Mouse (Mus musculus) adrenal gland (tissue): Measurements from ENCODE around the gene 4632433K11Rik.

ENCODE experiments used
- intact Hi-C: fragments of 180-260 bp; cut with DNase I; formaldehyde crosslinking; loops from one replicate; pipeline ENCODE4 v1.15.1; 2025

4632433K11Rik gene

DNA sequence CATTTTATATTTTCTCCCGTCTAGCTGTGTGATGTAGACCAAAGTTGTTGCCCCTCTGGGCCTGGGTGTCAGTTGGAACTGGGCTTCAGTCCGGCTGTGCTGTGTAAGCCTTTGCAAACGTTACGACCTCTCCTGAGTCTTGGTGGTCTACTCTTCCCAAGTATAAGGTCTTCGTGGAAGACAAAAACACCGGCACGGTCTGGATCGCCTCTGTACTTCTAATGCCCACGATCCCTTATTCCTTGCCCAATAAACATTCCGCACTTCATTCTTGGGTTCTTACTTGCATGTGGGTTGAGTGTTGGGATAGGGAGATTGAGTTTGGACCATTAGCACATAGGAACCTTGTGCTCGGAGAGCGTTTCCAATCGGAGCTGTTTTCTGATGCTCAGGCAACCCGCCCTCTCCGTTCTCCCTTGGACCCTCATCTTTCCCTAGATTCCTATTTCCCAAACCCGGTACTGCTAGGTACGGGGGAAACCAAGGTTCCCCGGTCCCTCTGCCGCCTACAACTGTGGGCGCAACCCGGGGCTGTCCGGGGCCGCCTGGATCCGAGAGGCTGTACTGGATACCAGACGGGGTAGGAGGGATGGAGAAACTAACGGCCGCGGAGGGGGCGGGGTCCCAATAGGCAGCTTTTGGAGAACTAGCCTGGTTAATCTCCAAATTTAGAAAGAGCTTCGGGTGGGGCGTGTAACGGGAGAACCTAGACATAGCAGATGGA is 19.7 kb downstream of the 4632433K11Rik start:
- intact Hi-C loops, result loop anchor here (5.0 kb wide), 1 partner anchor 56 kb away; the partner anchor contains the start of gene Zfp579

DNA sequence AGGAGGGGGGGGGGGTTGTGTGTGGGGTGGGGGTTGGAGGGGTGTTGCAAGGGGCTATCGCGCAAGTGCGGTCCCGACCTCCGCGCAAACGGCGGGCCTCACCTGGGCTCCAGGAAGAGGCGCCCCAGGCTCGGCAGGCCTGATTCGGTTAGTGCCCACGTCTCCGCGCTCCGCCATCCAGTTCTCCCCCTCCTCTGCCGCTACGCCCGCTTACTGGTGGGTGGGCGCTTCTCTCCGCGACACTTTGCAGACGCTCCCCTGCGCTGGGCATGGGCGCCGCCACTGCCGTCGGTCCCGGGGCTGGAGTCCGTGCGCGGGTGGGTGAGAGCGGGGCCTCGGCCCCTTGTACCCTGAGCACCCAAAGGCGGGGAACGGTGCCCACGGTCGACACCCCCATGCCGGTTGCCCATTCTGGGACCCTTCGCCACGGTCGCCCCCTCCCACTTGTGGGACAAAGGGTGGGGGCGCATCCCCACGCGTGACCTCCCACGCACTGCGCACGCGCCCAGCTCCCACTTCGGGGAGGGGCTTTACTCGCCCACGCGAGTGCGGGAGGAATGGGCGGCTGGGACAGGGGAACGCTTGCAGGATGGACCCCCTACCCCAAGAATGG is 22.8 kb downstream of the 4632433K11Rik start:
- intact Hi-C loops, result no loop called here

DNA sequence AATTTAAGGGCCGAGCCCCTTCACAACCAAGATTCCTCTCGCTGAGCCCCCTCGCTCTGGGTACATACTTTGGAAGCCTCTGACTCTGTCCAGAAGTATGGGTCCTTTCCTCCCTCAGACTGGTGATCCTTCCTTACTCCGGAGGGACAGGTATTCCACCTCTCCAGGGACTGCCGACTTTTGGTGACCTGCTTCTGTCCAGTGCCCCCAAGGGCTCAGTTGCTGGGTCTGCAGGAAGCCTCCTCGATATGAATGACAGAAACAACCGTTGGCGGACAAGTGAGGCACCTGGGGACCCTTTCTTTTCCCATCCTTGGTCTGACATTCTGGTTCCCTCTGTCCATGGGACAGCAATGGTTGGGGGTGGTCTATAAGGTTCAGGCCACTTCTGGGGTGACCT is 23.5 kb downstream of the 4632433K11Rik start:
- intact Hi-C loops, result no loop called here

DNA sequence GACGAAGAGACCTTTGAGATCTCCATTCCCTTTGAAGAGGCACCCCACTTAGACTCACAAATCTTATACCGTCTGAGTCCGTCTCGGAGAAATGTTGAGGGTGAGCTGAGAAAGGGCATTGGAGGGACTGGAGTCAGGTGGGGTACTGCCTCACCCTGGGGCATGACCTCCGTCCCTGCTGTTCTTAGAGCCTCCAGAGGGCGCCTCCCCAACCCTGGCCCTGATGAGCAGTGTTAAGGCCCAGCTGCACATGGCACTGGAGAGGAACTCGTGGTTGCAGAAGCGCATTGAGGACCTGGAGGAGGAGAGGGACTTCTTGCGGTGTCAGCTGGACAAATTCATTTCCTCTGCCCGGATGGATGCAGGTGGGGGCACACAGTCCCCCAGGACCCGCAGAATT is 23.9 kb downstream of the 4632433K11Rik start:
- intact Hi-C loops, result no loop called here

DNA sequence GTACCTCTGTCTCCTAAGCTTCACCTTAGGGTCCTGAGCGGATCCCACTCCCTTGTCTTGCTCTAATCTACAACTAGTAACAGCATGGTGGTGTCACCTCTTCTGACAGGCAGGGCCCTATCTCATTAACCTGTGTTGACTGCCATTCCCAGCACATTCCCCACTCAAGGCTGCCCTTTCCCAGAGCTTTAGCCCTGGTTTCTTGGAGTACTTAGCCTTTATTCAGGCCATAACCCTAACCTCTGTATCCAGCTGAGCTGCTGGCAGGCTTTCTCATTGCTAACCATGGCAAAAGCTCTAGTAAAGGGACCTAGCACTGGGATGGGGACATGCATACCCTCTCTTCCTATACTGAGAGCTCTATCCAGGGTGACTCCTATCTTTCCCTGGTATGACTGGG is 24.7 kb downstream of the 4632433K11Rik start:
- intact Hi-C loops, result no loop called here

DNA sequence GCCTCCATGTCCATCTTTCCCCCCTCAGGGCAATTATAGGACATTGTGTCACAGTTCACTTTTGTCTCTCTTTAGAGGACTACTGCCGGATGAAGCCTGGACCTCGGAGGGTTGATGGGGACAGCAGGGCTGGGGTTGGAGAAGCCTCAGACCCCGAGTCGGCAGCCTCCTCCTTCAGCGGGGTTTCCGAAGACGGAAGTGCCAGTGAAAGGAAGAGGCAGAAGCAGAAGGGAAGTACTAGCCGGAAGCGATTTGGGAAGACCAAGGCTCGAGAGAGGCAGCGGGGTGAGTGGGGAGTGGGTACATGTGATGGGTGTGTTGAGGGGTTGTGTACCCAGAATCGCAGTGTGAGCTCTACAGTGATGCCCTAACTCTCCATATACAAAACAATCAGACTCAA is 25.5 kb downstream of the 4632433K11Rik start:
- intact Hi-C loops, result no loop called here

DNA sequence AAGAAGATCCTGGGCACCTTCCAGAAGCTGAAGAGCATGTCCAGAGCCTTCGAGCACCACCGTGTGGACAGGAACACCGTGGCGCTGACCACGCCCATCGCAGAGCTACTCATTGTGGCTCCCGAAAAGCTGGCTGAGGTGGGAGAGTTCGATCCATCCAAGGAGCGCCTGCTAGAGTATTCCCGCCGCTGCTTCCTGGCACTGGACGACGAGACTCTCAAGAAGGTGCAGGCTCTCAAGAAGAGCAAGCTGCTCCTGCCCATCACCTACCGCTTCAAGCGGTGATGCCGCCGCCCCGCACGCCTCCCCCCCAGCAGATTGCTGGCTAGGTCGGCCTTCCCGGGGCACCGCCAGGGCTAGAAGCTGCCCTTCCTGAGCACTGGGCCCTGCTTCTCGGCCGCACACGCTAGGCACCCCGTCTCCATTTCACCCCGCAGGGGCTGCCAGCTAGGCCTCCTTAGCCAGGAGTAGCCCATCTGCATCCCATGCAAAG is 26.4 kb downstream of the 4632433K11Rik start:
- intact Hi-C loops, result no loop called here

DNA sequence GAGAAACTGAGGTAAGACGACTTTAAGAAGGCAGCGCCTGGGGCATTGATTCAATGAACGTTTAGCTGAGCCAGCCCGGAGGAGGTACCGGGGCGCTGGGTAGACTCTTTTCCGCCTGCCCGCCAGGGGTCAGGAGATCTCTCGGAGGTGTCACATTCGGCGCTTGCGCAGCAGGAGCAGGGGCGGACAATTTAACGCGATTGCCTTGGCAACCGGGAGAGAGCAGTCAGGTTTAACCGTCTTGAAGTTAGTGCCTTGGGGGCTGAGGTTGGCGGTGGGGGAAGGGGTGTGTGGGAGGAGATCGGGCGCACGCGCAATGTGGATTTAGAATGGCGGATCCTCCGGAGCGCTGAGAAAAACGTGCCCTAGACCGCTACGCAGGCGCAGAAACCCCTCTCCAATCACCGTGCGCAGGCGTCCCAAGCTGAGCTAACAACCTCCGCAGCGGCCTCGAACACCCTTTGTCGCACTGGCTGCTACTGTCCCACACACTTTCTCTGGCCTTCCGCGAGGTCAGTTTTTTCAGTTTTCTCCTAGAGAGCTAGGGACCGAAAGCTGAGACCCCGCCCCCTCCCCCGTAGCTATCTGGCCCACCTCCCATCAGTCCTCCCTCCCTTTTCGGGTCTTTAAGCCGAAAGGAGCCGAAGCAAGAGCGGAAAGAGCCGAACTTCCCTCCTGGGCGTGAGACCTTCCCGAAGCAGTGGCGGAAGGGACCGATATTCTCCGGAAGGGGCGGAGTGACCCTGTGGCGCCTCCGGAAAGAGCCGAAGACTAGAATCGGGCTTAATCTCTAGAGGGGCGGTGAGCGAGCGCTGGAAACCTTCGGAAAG is 27.2 kb downstream of the 4632433K11Rik start:
- intact Hi-C loops, result no loop called here

DNA sequence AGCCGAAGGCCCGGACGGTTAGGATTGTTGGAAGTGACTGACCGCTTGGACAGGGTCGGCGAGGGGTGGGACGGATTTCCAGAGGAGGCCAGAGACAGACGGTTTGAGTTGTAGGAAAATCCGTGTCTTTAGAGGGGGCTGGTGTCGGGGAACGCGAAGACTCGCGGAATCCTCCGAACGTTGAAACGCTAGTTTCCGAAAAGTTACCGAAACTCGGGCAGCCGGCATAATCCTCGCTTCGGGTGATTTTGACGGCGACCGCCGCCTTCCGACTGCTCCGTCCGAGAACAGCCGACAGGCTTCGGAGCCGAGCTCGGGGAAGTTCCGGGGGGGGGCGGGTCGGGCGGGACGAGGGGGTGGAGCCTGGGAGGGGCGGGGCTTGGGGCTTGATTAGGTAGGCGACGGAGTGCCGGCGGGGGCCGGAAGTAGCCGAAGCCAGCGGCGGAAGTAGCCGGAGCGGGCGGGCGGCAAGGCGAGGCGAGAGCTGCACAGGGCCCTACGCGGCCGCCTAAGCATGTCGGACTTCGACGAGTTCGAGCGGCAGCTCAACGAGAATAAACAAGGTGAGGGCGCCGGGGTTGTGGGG is 27.9 kb downstream of the 4632433K11Rik start, which contains the start of gene U2af2:
Gene U2af2, plus strand, starts transcription at position 370 of the 586 bp plus-strand sequence.
- intact Hi-C loops, result no loop called here

DNA sequence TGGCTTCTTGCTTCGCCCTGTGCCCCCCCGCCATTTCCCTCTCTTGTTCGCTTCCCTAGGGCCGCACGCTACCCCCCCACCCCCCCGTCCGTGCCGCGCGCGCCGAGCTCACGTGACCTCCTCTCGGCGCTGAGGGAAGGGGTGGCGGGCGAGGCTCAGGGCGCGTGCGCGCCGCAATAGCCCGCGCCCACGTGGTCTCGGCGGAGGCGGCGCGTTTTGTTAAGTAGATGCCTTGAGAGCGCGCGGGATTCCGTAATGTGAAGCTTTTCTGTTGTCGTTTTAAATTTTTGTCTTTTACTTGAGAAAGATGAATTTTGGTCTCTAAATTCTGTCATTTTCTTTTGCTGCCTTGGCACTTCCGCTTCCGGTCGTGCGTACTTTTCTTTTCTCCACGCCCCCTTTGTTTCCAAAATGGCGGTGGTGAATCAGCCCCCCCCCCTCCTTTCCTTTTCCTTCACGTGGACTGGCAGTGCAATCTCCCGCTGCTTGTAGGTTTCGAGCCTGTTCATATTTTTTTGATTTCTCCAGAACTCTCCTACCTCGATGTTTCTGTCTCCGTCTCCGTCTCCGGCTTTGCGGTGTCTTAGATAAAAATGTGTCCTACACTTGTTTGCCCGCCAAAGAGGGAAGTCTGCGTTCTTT is 28.6 kb downstream of the 4632433K11Rik start:
- intact Hi-C loops, result no loop called here

DNA sequence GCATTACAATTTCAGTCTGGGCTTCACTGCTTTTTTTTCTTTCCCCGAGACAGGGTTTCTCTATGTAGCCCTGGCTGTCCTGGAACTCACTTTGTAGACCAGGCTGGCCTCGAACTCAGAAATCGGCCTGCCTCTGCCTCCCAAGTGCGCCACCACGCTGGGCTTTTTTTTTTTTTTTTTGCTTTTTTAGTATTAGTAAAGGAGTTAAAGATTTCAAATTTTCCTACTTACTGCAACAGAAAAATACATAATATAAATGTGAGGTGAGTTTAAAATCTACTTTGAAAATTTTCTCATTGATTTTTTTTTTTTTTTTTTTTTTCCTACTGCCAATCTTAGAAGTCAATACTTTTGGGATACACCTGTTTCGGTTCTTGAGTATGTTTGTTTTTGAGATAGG is 31.0 kb downstream of the 4632433K11Rik start:
- intact Hi-C loops, result no loop called here

DNA sequence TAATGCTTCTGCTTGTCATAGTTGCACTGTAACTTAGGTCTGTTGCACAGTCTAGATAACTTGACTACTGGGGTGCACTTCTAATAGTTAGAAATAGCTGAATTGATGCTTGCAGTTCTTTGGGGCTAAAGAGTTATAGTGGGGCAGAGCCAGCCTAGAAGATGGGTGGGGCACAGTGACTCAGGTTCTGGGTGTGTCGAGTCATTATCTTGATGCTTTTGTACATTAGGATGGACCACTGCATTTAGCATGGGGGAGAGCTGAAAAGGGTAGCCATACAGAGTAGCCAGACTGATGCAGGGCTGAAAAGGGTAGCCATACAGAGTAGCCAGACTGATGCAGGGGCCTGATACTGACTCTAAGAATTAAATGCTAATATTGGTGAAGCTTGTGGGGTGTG is 39.7 kb downstream of the 4632433K11Rik start:
- intact Hi-C loops, result loop anchor here (10.0 kb wide), 1 partner anchor 51 kb away; the partner anchor contains the start of gene Rasl2-9

DNA sequence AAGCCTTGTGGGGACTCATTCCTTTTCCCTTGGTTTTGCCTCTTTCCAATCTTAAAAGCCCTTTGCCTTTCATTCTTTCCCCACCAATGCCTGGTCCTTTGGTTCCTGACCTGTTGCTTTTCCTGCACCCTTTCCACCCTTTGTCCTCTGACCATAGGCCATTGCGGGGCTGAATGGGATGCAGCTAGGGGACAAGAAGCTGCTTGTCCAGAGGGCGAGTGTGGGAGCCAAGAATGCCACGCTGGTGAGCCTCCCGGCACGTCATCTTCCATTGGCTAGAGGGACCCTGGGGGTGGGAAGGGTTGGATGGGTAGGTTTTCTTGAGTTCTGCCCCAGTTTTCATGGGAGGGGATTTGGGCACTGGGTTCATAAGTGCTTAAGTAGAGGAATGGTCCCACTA is 41.1 kb downstream of the 4632433K11Rik start:
- intact Hi-C loops, result loop anchor here (10.0 kb wide), 1 partner anchor 50 kb away; the partner anchor contains the start of gene Rasl2-9

DNA sequence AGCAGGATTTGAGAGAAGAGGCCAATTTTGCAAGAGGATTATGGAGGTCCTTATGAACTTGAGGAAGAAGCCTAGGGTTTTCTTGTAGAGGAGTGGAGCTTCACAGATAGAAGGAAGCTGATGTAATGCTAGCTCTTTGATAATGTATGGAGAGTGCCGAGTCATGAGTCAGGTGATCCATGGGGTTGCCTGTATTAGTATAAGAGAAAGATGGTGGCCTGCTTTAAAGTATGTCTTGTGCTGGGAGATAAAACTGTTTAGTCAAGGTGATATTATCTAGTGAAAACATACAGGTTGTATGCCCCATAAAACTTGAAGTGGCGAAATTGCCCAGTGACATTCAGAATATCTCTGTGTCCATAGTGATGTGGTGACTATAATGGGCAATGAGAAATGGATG is 43.0 kb downstream of the 4632433K11Rik start:
- intact Hi-C loops, result loop anchor here (10.0 kb wide), 1 partner anchor 48 kb away; the partner anchor contains the start of gene Rasl2-9

DNA sequence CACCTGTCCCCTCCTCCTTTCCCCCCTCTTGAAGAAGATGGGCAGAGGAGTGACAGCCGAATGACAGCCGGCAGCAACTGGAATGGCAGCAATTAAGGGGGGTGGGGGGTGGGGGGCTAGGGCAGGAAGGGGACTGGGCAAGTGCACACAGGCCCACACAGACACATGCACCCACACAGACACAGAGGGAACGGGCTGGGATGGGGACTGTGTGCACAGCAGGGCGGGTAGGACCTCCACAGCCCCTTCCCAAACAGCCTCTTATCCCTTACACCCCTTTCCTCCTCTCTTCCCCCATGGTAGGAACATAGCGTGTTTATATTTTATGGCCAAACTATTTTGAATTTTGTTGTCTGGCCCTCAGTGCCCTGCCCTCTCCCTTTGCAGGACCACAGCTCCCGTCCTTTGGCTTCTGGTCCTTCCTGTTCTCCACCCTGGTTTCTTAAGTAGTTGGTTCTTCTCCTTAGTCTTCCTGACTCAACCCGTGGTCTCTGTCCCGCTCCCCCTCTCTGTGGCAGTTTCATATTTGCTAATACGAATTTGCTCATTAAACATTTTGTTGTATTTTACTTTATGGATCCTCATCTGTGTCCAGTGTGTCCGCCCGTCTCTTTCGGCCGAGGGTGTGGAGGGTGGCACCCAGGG is 45.6 kb downstream of the 4632433K11Rik start:
- intact Hi-C loops, result loop anchor here (10.0 kb wide), 1 partner anchor 45 kb away; the partner anchor contains the start of gene Rasl2-9

DNA sequence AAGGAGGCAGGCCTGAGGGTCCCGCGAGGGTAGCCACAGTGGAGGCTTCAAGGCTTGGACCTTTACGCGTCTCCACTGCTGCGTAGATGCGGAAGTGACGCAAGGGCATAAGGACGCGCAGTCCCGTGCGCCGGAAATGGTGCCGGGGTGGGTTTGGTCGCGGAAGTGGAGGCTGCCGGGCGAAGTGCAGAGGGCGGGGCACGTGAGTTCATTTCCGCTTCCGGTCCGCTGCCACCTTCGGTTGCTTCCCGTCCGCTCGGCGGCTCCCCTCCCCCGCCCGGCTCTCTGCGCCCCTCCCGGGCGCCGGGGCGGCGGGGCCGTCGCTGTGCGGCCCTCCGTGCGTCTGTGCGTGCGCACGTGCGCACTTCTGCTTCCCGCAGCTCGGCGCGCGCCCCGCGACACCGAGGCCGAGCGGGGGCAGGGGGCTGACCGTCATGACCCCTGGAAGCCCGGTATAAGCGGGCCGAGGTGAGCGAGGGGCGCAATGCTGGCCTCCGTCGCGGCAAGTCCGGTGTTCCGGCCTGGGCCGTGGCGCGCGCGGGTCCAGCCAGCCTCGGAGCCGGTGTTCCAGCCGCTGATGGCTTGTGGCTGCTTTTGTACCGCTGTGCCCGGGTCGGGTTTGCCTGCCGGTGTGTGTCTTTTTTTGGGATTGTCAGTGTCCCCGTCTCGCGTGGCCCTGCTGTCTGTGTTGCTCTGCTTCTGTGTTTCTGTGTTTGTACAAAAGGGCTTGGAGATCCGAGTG is 46.3 kb downstream of the 4632433K11Rik start, which contains the start of gene Epn1:
Gene Epn1, plus strand, starts transcription at position 226 of the 742 bp plus-strand sequence.
- intact Hi-C loops, result no loop called here

DNA sequence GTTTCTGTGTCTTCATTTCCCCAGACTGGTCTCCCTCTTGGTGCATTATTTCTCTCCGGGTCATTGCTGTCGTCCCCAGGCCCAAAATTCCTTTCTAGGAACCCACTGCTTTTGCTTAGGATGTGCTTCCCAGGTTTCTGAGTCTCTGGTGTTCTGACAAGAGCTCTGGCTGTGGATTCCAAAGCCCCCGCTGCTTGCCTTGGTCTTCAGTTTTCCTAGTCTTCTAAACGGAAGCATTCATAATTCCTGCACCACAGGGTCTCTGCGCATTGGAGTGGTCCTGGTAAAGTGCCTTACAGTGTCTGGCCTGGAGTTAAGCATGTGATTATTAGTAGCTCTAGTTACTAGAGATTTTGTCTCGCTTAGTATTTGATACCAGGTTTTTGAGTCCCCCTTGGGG is 46.9 kb downstream of the 4632433K11Rik start:
- intact Hi-C loops, result no loop called here

DNA sequence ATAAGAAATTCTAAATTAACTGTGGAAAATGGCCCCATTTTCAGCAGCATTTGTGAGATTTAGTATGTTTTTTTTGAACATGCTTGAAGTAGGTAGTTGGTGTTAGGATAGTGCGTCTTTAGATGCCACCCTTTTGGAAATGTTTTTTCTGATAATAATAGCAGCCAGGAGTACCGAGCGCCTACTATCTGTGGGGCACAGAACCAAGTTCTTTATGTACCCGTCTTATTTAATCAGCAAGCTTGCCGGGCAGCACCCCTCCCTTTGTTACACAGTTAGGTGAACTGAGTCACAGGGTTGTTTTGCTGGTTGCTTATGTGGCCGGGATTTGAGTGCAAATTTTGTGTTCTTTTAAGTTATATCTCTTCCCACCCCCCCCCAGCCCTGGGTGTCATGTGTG is 47.3 kb downstream of the 4632433K11Rik start:
- intact Hi-C loops, result no loop called here

DNA sequence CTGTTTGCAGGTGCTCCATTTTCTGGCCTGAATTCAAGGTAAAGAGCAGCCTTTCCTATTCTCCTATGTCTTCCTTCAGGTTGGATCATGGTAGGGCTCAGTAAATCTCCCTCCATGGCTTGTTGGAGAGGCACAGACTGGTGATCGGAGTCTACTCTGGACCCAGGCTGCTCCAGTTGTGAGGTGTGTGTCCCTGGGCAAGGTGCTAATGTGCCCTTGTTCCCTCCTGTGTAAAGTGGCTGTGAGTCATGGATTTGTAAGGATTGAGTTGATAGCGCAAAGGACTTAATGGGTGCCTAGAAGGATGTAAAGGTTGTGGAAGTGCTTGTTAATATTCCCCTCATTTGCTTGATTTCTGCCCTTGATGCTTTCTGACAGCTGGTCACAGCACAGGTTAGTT is 48.0 kb downstream of the 4632433K11Rik start:
- intact Hi-C loops, result no loop called here
